Mouse (Mus musculus) embryonic fibroblast, embryonic 13.5 days (primary cell): Measurements from ENCODE around the gene Gm10282.

Experiments
- CTCF ChIP-seq: IDR thresholded peaks from 2 replicates; pipeline ENCODE4 v1.5.1; 2011; ENCODE audit warnings: mild to moderate bottlenecking, control low read depth, low read length, moderate library complexity, borderline replicate concordance; ENCODE audit not compliant: insufficient read depth
- POLR2A ChIP-seq: IDR thresholded peaks from 2 replicates; pipeline ENCODE4 v1.6.1; 2011; ENCODE audit warnings: low read depth, mild to moderate bottlenecking, control low read depth, low read length, moderate library complexity

DNA sequence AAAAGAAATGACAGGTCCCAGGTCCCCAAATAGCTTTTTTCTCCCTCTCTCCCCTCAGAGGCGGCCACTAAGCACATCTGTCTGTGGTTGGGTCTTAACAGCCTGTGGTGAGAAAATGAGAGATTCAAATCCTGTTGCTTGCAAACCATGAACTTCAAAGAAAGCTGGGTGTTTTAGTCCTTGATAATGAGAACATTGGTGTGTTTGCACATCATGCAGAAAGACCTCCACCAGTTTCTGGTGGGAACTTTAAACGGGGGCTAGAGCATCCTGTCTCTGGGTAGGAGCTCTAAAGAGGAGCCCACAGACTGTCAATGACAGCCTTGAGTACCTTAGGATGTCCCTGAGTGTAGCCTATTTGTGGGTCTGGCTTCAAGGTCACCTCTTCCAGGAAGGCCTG, 14.0 kb downstream of the Gm10282 start:
- TF ChIP-seq CTCF: no peak
- no peak for TF ChIP-seq POLR2A
